Mouse (Mus musculus): ENCODE data around the gene Kdm4c.

- TF ChIP-seq CHD2 (IDR thresholded peaks at IDR 0.05; ENCODE audit: low read depth, low read length) (no peak), ZC3H11A (IDR thresholded peaks at IDR 0.05; ENCODE audit: borderline replicate concordance, low read depth, low read length) (no peak), MAFK (IDR thresholded peaks at IDR 0.05; ENCODE audit: insufficient read depth, low read depth, low read length) (no peak), HCFC1 (IDR thresholded peaks at IDR 0.05; ENCODE audit: borderline replicate concordance, insufficient read depth, low read length) (no peak)
These were observed 150.9 kb downstream of the Kdm4c start for GRCm38 (mm10) chr4:74393162-74393561.
